Mouse (Mus musculus) lung, postnatal 4 days (tissue): ENCODE results near the gene Fads6.

Experiments used
- DNase-seq, 2 experiments: peaks; one replicate each; pipeline ENCODE4 v3.0.0; 2021

Gene Fads6

DNA sequence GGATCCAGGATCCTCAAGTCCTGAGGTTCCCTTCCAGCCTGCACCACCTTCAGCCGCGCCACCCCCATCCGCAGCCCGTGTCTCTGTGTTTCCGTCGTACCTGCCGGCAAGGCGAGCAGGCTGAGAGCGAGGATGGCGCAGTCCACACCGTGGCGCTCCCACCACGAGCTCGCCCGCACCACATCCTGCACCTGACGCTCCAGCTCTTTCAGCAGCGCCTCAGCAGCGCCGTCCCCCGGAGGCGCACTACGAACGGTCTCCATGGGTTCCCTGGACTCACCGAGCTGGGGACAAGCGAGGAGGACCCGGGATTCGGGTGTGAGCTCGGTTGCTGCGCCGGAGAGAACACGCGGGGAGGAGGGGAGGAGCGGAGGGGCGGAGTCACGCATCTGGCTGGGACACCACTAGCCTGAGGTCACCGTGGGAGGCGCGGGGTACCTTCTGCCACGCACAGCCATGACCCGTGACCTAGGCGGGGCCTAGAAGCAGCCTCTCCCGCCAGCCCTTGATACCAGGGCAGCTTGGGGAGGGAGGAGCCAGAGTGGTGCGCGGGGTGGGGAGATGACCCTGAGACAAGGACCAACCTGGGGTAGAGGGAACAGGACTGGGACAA lies at the start of gene Fads6:
Gene Fads6, minus strand, starts transcription at position 450 of the 613 bp plus-strand sequence.
- DNase-seq = peak; percentile 34 to 56

DNA sequence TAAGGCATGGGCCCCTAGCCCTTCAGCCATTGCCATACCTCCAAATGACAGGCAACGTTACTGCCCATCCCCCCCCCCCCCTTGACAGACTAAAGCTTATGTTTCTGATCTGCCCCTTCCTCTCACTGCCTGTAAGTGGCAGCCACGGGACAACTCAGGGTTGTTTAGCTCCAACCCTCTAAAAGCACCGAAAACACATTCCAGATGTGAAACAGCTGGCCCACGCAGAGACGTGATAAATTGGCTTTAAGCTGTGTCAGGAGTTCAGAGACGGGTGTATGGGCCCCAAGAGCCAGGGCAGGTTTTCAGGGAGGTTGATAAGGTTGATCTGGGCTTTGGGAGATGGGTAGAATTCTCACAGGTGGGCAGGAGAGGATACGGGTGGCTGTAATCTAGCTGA lies 48.1 kb upstream of the Fads6 start:
- DNase-seq = no peak

DNA sequence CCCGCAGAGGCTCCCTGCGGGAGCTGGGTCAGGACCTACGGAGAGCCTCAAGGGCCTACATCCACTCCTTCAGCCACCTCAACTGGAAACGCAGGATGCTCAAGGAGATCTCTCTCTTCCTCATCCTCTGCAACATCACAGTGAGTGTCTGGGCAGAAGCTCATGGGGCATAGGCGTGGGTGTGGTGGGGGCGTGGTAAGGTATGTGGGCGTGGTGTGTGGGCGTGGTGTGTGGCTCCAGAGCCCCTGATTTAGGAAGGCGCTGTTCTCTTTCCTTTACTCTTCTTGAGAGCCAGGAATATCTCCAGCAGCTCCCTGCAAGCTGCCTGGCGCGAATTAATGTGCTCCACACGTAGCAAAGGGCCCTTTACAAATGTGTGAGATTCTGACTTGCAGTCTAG lies 47.5 kb upstream of the Fads6 start:
- no peak for DNase-seq

DNA sequence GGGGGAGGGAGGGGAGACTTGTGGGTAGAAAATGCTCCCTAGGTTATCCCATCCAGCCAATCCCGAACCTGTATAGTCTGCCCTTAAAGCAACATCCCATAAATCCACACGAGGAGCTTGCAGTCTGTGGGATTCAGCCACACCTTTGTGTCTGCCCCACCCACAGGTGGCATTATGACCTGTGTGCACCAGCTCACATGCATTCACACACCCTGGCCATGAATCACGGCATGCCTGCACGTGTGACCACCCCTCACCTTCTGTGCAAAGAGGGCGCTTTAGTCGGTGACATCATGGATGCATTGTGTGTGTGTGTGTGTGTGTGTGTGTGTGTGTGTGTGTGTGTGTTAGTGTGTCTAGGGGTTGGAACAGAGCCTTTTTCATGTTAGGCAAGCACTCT lies 44.4 kb upstream of the Fads6 start:
- DNase-seq = no peak

DNA sequence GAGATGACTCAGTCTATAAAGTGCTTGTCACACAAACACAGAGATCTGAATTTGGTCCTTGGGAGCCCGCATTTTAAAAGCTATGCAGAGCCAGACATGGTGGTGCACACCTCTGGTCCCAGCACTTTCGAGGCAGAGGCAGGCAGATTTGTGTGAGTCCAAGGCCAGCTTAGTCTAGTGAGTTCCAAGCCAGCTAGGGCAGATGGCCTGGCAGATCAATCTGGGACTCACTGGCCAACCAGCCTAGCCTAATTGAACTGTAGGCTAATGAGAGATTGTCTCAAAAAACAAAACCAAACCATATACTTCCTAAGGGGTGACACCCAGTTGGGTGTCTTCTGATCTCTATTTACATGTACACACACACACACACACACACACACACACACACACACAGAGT lies 43.8 kb upstream of the Fads6 start:
- DNase-seq = no peak

DNA sequence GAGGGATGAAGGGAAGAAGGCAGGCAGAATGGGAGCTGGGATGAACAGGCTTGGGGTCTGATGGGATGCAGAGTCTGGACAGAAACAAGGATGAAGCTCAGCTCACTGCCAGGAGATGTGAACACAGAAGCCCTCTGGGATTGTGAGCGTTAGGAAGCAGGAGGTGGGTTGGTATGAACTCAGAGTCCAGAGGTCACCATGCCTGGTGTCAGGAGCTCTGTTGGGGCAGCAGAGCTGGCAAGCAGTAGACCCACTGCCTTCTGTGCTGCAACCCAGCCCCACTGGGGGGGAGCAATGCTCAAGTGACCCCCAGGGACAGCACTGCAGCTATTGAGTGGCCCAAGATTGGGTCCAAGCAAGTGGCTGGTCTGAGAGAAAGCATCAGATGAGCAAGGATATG lies 40.4 kb upstream of the Fads6 start:
- no peak for DNase-seq

DNA sequence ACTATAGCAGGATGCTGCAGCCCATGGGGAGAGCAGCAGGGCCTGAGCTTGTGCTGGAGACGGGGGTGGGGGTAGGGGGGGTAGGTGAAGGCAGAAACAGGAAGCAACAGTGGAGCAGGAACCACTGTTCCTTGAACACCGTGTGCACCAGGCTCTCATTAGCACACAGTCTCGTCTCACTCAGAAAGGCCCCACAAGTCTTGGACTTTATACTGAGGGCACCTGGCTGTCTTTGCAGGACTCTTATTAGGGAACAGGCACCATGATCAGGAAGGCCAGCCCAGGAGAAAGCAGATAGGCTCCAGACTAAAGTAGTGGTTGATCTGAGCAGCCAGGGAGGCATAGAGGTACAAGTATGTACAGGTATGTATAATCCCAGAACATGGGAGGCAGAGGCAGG lies 39.9 kb upstream of the Fads6 start:
- DNase-seq = no peak

DNA sequence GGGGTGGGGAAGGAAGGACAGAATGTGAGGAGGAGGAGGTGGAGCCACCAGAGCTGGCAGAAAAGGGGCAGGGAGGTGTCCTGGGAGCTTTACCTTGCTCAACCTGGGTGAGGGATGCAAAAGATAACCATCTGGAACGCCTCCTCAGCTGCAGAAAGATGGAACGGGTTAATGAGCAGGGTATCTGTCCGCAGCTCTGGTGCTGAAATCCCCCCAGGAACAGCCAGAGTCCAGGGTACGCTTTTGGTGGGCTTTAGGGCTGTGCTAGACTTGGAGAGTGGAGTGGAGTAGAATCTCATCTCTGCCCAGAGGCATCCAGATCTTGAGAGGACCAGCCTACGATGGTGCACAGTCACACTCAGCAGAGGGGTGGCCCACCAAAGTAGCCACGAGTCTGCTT lies 38.7 kb upstream of the Fads6 start:
- no peak for DNase-seq

DNA sequence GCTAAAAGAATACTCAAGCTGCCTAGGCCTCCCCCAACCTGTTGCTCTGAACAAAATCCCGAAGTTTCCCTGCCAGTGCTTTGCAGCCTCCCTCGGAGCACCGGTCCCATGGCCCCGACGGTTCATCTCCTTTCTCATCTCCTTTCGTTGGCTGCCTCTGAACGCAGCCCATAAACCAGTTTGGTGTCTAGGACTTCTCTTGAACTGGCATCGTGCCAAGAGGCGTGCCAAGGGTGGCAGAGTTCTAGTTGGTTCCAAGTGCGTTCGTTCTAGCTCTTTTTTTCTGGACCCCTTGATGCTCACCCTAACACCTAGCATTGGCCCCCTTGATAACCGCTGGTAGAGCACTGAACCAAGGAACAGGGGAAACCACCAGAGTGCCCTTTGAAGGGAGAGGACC lies 37.8 kb upstream of the Fads6 start:
- DNase-seq = no peak

DNA sequence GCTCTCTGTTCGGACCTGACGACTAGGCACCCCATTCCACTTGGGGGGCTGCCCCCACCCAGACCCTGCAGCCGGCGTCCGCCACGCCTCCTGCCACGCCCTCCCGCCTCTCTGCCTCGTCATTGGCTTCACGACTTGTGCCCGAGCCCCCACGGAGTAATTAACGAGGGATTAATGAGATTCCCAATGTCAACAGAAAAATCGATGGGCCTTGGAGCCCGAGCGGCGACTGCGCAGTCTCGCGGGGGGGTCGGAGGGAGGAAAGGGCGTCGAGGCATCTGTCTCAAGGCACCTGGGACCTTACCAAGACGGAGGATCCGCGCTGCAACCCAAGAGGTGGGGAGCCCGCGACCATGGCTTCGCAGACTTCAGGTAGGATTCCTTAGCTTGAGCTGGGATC lies 37.1 kb upstream of the Fads6 start, which contains the start of gene Otop3:
Gene Otop3, plus strand, starts transcription at position 201 of the 400 bp plus-strand sequence.
- DNase-seq = no peak

DNA sequence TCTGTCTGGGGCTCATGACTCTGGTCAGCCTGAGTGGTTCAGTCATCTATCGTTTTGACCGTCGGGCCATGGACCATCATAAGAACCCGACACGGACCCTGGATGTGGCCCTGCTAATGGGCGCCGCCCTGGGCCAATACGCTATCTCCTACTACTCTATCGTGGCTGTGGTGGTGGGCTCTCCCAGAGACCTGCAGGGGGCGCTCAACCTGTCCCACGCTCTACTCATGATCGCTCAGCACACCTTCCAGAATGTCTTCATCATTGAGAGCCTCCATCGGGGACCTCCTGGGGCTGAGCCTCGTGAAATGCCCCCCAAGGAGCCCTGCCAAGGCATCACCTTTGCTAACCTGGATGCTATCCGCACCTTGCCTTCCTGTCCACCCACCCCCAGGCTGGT lies 31.9 kb upstream of the Fads6 start:
- DNase-seq = no peak

DNA sequence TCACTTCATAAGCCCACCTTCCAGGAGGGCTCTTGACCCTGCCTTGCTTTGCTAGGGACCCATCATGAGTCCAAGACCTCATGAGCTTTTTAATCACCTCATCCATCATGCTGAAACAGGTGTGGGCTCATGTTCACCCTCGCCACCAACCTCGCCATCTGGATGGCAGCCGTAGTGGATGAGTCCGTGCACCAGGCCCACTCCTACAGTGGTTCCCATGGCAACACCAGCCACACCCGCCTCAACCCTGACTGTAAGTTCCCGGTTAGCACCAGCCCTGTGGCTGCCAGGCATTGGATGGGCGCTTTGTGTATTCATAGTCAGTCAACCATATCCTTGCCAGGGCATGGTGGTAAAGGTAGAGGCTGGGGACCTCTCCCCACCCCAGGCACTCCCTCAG lies 29.3 kb upstream of the Fads6 start:
- no peak for DNase-seq

DNA sequence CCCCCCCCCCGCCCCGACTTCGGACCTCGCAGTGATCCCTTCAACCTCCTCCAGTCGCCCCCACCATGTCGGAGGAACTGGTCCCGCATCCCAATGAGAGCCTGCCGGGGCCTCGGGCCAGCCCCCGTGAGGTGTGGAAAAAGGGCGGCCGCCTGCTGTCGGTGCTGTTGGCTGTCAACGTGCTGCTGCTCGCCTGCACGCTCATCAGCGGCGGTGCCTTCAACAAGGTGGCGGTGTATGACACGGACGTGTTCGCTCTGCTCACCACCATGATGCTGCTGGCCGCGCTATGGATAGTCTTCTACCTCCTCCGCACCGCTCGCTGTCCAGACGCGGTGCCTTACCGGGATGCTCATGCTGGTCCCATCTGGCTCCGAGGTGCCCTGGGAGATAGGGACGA lies 25.9 kb upstream of the Fads6 start:
- no peak for DNase-seq

DNA sequence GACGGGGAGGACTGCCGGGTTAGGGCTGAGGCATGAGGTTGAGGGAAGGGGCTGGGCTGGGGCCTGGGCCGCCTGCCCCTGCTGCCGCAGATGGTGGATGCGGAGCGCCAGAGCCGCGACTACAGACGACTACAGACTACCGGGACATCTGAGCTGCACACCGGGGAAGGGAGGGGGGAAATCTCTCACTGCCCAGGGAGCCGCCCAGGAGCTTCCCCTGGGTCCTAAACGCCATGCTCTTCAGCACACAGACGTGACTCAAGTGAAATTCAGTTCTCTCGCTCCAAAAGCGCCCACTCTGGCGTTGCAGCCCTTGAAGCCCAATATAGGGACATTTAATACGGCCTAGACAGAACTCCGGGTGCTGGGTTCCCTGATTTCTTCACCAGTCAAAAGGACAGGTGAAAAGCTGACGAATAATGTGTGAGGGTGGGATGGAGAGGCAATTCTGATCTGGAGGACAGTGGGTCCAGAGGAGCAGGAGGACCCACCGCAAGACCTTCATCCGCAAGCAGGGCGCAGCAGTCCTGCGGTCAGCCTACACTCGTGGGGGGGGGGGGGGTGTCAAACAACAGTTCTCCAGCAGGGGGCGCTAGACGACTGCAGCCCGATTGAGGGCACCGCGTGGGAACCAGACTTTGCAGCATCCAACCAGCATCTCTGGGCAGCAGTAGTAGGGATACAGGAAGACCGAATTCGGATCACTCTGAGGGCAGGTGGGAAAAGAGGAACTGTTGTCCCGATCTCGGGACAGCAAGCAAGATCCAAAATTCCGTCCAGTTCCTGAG lies 24.6 kb upstream of the Fads6 start, which contains the start of gene Ush1g:
Gene Ush1g, minus strand, starts transcription at position 136 of the 788 bp plus-strand sequence.
- DNase-seq = peak; percentile 43 to 61

DNA sequence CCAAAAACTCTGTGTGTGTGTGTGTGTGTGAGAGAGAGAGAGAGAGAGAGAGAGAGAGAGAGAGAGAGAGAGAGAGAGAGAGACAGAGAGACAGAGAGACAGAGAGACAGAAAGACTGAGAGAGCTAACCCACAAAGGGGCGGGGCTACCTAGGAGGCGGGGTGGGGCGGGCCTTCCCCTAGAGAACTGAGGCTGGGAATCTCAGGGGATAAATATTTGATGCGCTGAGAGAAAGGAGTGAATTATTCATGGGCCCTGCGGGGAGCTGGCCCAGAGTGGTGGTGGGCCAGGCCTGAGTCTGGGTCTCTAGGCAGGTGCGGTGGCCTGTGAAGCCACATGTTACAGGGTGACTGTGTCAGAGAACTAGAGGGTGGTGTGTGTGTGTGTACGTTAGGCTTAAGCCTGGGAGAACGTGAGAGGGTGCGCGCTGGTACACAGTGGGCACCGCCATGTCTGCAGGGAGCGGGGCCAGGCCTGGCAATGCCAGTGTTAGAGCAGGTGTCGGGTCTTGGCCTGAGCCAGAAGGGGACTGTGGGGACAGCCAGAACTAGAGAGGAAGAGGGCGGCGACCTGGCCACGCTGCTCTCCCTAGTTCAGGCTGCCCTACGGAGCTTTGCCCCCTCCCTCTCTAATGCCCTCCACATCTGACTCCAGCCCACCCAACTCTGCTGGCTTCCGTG lies 22.4 kb upstream of the Fads6 start:
- DNase-seq = no peak

DNA sequence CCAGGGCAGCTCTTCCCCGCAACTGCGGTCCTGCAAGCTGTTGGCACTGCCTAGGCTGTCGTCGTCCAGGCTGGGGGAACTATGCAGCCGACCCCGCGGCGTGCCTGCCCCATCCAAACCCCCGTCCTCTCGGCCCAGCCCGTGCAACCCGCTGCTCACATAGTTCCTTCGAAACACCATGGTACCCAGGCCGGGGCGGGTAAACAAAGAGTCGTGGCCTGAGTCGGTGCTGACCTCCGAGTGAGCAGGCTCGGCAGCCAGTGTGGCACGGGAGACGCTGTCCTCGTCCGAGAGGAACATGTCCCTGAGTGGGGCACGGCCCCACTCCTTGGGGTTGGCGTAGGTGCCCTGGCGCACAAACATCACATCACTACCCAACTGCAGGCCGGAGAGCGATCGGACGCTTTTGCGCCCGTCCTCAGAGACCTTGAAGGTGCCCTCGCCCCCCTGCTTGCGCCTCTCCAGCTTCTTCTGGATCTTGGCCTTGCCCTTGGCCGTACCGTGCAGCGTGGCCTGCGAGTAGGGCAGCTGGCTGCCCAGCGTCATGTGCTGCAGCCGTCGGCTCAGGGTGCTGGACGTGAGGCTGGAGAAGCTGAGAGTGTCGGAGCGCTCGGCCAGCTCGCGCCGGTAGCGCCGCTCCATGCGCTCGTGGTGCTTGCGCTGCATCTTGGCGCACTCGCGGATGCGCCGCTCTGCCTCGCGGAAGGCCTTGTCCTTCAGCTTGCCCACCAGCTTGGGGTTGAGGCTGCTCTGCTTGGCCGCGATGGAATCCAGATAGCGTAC lies 21.0 kb upstream of the Fads6 start:
- DNase-seq = no peak

DNA sequence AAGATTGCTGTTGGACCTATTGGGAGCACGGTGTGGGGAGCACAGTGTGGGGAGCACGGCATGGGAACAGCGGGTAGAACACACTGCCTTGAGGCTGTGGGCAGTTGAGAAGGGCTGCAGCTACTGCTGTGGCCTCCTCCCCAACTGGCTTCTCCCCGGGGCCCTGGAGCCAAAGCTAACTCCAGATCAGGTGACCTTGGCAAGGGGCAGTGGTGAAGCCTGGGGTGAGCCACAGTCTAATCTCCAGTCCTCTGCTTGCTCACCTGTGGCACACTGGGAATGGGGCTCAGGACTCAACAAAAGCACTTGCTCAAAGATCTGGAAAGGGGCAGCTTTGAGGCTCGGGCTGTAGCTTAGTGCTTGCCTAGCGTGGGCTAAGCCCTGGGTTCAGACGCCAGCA lies 19.7 kb upstream of the Fads6 start:
- no peak for DNase-seq

DNA sequence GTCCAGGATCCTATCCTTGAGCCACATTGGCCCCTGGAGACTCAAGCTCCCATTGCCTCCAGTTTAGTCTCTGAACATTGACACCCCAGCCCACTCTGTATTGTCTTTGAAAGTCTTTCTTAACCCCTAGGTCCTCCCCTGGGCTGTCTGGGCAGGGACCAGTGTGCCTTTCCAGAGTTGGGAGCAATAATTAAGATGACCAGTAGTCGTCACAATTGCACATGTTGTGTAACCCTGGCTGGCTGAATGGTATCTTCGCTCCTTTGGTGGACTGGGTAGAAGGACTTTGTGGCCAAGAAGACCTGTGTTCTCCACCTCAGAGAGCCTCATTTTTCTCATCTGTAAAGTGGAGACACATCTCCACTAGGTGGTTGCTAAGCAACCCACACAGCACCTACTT lies 16.8 kb upstream of the Fads6 start:
- no peak for DNase-seq

DNA sequence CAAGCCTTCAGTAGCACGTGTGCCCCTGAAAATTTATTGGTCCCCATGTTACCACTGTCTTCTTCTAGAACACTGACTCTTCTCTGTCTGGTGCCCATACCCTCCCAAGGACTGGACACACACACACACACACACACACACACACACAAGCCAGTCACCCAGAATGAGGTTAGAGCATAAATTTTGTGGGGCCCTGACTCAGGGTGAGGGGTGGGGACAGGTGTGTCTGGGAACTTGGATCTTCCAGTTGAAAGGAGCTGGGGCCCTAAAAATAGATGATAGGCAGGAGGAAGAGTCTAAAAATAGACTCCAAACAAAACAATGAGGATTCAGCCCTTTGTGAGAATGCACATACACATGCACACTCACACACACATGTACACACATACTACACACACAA lies 11.3 kb upstream of the Fads6 start:
- no peak for DNase-seq

DNA sequence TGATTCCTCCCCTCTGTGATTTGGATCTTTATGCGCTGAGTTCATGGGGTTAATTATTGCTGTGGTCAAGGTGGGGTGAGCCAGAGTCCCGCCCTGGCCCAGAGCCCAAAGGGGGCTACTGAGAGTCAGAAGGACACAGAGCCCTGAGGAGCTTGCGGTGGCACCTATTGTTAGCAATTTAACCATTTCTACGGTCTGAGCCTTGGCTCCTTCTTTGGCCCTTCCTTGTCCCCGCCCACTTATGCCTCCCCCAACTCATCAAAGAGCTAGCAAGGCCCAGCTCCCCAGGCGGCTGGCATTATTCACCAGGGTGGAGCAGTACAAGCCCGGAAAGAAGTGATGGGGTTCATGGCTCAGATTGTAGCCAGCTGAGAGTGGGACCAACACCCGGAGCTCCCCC lies 9.4 kb upstream of the Fads6 start, which contains the start of gene Otop2:
Gene Otop2, plus strand, starts transcription at position 301 of the 400 bp plus-strand sequence.
- DNase-seq = no peak

DNA sequence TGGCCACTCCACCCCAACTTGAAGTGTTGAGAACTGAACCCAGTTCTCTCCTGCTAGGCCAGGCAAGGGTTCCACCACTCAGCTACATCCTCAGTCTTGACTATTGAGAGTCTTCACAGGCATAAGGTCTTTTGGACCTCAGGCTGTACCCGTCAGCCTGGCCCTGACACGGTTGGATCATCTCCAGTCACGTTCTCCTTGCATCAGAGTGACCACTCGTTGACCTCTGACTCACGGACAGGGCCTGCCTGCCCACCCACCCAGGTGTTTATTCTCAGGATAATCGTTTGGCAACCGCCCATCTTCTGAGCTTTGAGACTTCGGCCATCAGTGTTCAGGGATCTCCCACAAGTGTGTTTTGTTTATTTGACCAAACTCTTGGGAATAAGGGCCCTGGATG lies 5.7 kb upstream of the Fads6 start:
- DNase-seq = no peak

DNA sequence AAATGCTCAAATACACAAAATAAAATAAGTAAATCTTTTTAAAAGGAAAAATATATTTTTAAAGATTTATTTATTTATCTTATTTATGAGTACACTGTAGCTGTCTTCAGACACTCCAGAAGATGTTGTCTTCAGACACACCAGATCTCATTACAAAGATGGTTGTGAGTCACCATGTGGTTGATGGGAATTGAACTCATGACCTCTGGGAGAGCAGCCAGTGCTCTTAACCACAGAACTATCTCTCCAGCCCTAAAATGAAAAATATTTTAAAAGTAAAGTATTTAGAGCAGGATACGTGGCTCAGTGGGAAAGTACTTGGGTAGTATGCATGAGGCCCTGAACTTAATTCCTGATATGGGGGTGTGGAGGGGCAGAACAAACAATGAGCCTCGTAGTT lies 3.9 kb upstream of the Fads6 start:
- no peak for DNase-seq

DNA sequence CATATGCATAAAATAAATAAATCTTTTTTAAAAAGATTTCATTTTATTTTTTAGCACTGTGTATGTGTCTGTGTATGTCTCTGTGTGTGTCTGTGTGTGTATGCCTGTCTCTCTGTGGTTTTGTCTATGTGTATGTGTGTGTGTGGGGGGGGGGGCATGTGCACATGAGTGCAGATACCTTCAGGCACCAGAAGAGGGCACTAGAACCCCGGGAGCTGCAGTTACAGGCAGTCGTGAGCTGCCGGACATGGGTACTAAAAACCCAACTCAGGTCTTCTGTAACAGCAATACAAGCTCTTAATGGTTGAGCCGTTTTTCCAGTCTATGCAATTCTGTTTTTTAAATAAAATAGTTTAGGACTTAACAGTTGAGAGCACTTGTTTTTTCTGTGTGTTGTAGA lies 3.3 kb upstream of the Fads6 start:
- DNase-seq = no peak
